Mouse (Mus musculus) forebrain, embryonic 15.5 days (tissue): Measurements from ENCODE around the gene Rpl19. TPM values are rescaled to one million over a fixed set of nuclear protein-coding genes. Genes with fewer than 3 reads are reported as not detected.

ENCODE experiments used
- ATAC-seq: fragments of 200-750 bp; cut with Nextera tagmentation; replicated peaks from 2 replicates; pipeline ENCODE4 v1.8.0; 2017; ENCODE audit warnings: mild to moderate bottlenecking, moderate TSS enrichment, moderate library complexity
- H3K27ac ChIP-seq: fragments of 300-500 bp; sonication (generic); replicated peaks from 2 replicates; pipeline ENCODE4 v1.5.1; 2015; ENCODE audit warnings: mild to moderate bottlenecking, inconsistent platforms
- H3K27me3 ChIP-seq: fragments of 300-500 bp; sonication (generic); 2 replicates; pipeline ENCODE4 v1.6.1; 2015; ENCODE audit warnings: inconsistent platforms
- H3K36me3 ChIP-seq: fragments of 300-500 bp; sonication (generic); 2 replicates; pipeline ENCODE4 v1.6.1; 2015; ENCODE audit warnings: mild to moderate bottlenecking, inconsistent platforms
- H3K4me1 ChIP-seq: fragments of 300-500 bp; sonication (generic); 2 replicates; pipeline ENCODE4 v1.6.1; 2015; ENCODE audit warnings: inconsistent platforms
- H3K4me2 ChIP-seq: fragments of 300-500 bp; sonication (generic); replicated peaks from 2 replicates; pipeline ENCODE4 v1.6.1; 2015; ENCODE audit warnings: mild to moderate bottlenecking, inconsistent platforms
- H3K4me3 ChIP-seq: fragments of 300-500 bp; sonication (generic); 2 replicates; pipeline ENCODE4 v1.5.1; 2015; ENCODE audit warnings: mild to moderate bottlenecking, inconsistent platforms
- H3K9ac ChIP-seq: fragments of 300-500 bp; sonication (generic); replicated peaks from 2 replicates; pipeline ENCODE4 v1.6.1; 2015; ENCODE audit warnings: mild to moderate bottlenecking, inconsistent platforms
- H3K9me3 ChIP-seq: fragments of 300-500 bp; sonication (generic); 2 replicates; pipeline ENCODE4 v1.6.1; 2016; ENCODE audit warnings: inconsistent platforms
- WGBS: fragments of 180-500 bp; shearing (Covaris S2); methylation state at CpG from one replicate; pipeline ENCODE4 v1.1.7; 2015; ENCODE audit warnings: mixed read lengths; 5-methylcytosine and 5-hydroxymethylcytosine counted together
- polyA plus RNA-seq: library from polyadenylated mRNA; unstranded; fragments of >200 nt; fragmentation: Nextera tagmentation; extraction: Ambion mirVana; gene quantifications from 2 replicates; pipeline ENCODE4 v1.2.1, GENCODE M21; 2015

The Rpl19 gene
- polyA plus RNA-seq, result 667 and 700 TPM in 2 replicates

- H3K4me2 ChIP-seq, result peak within 1 kb of the TSS; percentile 82
- H3K4me3 ChIP-seq, result peak within 1 kb of the TSS; percentile 82
- H3K4me1 ChIP-seq, result peaks cover 30% of the 10 kb centered on the region
- under 1% methylated on average over 69 of the region's 69 CpGs for WGBS
- ATAC-seq, result peak; percentile 74
- H3K27me3 ChIP-seq, result no peaks in the 10 kb centered on the region
- peak within 1 kb of the TSS; percentile 87 for H3K27ac ChIP-seq
- peaks cover 31% of the 10 kb centered on the region for H3K36me3 ChIP-seq
- H3K9ac ChIP-seq, result peak within 1 kb of the TSS; percentile 96
- no peaks in the 10 kb centered on the region for H3K9me3 ChIP-seq
Observed at GRCm38 (mm10) chr11:98026570-98027296, at the start of gene Rpl19. Rpl19 (plus strand) TSS chr11:98026710.

GRCm38 (mm10) chr11:97977797-97978196, 48.7 kb upstream of the Rpl19 start:
- no peaks in the 10 kb centered on the region for H3K9me3 ChIP-seq

GRCm38 (mm10) chr11:97978392-97978791, 48.1 kb upstream of the Rpl19 start:
- H3K27ac ChIP-seq, result no peak overlapping the region
- no peaks in the 10 kb centered on the region for H3K36me3 ChIP-seq
- WGBS, result 87% methylated on average over 13 of the region's 13 CpGs
- H3K9me3 ChIP-seq, result no peaks in the 10 kb centered on the region
- no peak for ATAC-seq
- no peak overlapping the region for H3K4me2 ChIP-seq
- H3K27me3 ChIP-seq, result no peaks in the 10 kb centered on the region
- H3K4me1 ChIP-seq, result no peaks in the 10 kb centered on the region
- H3K9ac ChIP-seq, result no peak overlapping the region
- no peak overlapping the region for H3K4me3 ChIP-seq

More at GRCm38 (mm10) chr11:97977797-97978196, 48.7 kb upstream of the Rpl19 start:
- no peak overlapping the region for H3K4me3 ChIP-seq
- WGBS, result 80% methylated on average over 5 of the region's 5 CpGs
- H3K9ac ChIP-seq, result no peak overlapping the region
- no peaks in the 10 kb centered on the region for H3K27me3 ChIP-seq
- H3K36me3 ChIP-seq, result no peaks in the 10 kb centered on the region
- ATAC-seq, result no peak
- H3K4me1 ChIP-seq, result no peaks in the 10 kb centered on the region
- no peak overlapping the region for H3K4me2 ChIP-seq
- H3K27ac ChIP-seq, result no peak overlapping the region

GRCm38 (mm10) chr11:97979824-97980495, 46.5 kb upstream of the Rpl19 start:
- Histone ChIP-seq H3K9me3 (no peaks in the 10 kb centered on the region), H3K4me2 (no peak overlapping the region), H3K27me3 (peaks cover 10% of the 10 kb centered on the region), H3K9ac (no peak overlapping the region), H3K36me3 (no peaks in the 10 kb centered on the region), H3K4me1 (no peaks in the 10 kb centered on the region), H3K27ac (no peak overlapping the region), H3K4me3 (no peak overlapping the region)
- WGBS, result 69% methylated on average over 10 of the region's 10 CpGs
- ATAC-seq, result no peak

- no peak for ATAC-seq
- Histone ChIP-seq H3K4me1 (no peaks in the 10 kb centered on the region), H3K4me2 (no peak overlapping the region), H3K4me3 (no peak overlapping the region), H3K9ac (no peak overlapping the region), H3K27me3 (peaks cover 16% of the 10 kb centered on the region), H3K27ac (no peak overlapping the region), H3K9me3 (no peaks in the 10 kb centered on the region), H3K36me3 (no peaks in the 10 kb centered on the region)
- 71% methylated on average over 9 of the region's 9 CpGs for WGBS
Observed at GRCm38 (mm10) chr11:97980531-97980966, 46.0 kb upstream of the Rpl19 start.

- H3K36me3 ChIP-seq, result no peaks in the 10 kb centered on the region
- no peaks in the 10 kb centered on the region for H3K9me3 ChIP-seq
- H3K27ac ChIP-seq, result no peak overlapping the region
- H3K4me3 ChIP-seq, result no peak overlapping the region
- H3K4me1 ChIP-seq, result peaks cover 18% of the 10 kb centered on the region
- H3K9ac ChIP-seq, result no peak overlapping the region
- no peak overlapping the region for H3K4me2 ChIP-seq
- peaks cover 30% of the 10 kb centered on the region for H3K27me3 ChIP-seq
- 89% methylated on average over 9 of the region's 9 CpGs for WGBS
- ATAC-seq, result no peak
Observed at GRCm38 (mm10) chr11:97982721-97983120, 43.8 kb upstream of the Rpl19 start.

GRCm38 (mm10) chr11:97983506-97983905, 43.0 kb upstream of the Rpl19 start:
- no peak overlapping the region for H3K4me2 ChIP-seq
- H3K4me1 ChIP-seq, result peaks cover 21% of the 10 kb centered on the region
- H3K27me3 ChIP-seq, result peaks cover 30% of the 10 kb centered on the region
- H3K27ac ChIP-seq, result no peak overlapping the region
- ATAC-seq, result no peak
- H3K4me3 ChIP-seq, result no peak overlapping the region
- 86% methylated on average over 3 of the region's 3 CpGs for WGBS
- H3K9ac ChIP-seq, result no peak overlapping the region
- H3K9me3 ChIP-seq, result no peaks in the 10 kb centered on the region
- no peaks in the 10 kb centered on the region for H3K36me3 ChIP-seq

- Histone ChIP-seq H3K4me1 (peaks cover 21% of the 10 kb centered on the region), H3K9ac (no peak overlapping the region), H3K9me3 (no peaks in the 10 kb centered on the region), H3K4me3 (no peak overlapping the region), H3K27ac (no peak overlapping the region), H3K36me3 (no peaks in the 10 kb centered on the region), H3K4me2 (no peak overlapping the region), H3K27me3 (peaks cover 30% of the 10 kb centered on the region)
- no peak for ATAC-seq
- 67% methylated on average over 1 of the region's 1 CpGs for WGBS
Observed at GRCm38 (mm10) chr11:97983983-97984382, 42.5 kb upstream of the Rpl19 start.

GRCm38 (mm10) chr11:97985727-97986677, 40.5 kb upstream of the Rpl19 start, which contains the start of gene Plxdc1:
Plxdc1 (minus strand) TSS chr11:97986444.
- no peak for ATAC-seq
- H3K9me3 ChIP-seq, result no peaks in the 10 kb centered on the region
- WGBS, result 3% methylated on average over 70 of the region's 74 CpGs
- H3K4me3 ChIP-seq, result peak within 1 kb of the TSS; percentile 97
- H3K27me3 ChIP-seq, result peaks cover 30% of the 10 kb centered on the region
- peaks cover 36% of the 10 kb centered on the region for H3K4me1 ChIP-seq
- peak within 1 kb of the TSS; percentile 58 for H3K9ac ChIP-seq
- peak within 1 kb of the TSS; percentile 82 for H3K4me2 ChIP-seq
- no peak within 1 kb of the TSS for H3K27ac ChIP-seq
- H3K36me3 ChIP-seq, result no peaks in the 10 kb centered on the region

- Histone ChIP-seq H3K27me3 (peaks cover 30% of the 10 kb centered on the region), H3K4me2 (peak overlapping the region; percentile 82), H3K9ac (peak overlapping the region; percentile 58; the same call in 1 of the 2 replicates), H3K4me1 (peaks cover 36% of the 10 kb centered on the region), H3K36me3 (no peaks in the 10 kb centered on the region), H3K9me3 (no peaks in the 10 kb centered on the region), H3K4me3 (peak overlapping the region; percentile 97), H3K27ac (no peak overlapping the region)
- 25% methylated on average over 16 of the region's 17 CpGs for WGBS
- ATAC-seq, result no peak
Observed at GRCm38 (mm10) chr11:97986738-97987465, 39.6 kb upstream of the Rpl19 start.
